Mouse (Mus musculus) embryonic fibroblast, embryonic 13.5 days (primary cell): ENCODE data around the gene Spata16.

ENCODE experiments used
- CTCF ChIP-seq: IDR thresholded peaks from 2 replicates; pipeline ENCODE4 v1.5.1; 2011; ENCODE audit warnings: mild to moderate bottlenecking, control low read depth, low read length, moderate library complexity, borderline replicate concordance; ENCODE audit not compliant: insufficient read depth
- POLR2A ChIP-seq: IDR thresholded peaks from 2 replicates; pipeline ENCODE4 v1.6.1; 2011; ENCODE audit warnings: low read depth, mild to moderate bottlenecking, control low read depth, low read length, moderate library complexity

DNA sequence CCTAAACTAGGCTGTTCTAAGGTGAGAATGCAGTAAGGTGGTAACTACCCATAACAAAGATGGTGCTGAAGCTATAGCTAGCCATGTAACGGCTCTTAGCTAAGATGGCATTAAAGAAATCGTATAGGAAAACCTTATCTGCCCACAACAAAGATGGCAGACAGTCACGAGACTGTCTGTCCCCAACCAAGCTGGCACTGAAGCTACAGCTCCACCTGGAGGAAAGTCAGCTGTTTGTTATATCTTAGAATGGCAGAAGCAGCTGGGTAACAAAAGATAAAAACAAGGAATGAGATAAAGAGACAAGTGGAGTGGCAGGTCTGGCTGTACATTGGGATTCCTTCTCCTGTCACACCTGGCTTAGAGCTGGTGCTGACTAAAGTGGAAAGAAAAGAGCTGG lies 333.1 kb downstream of the Spata16 start:
- no peak for TF ChIP-seq CTCF
- no peak for TF ChIP-seq POLR2A
